Mouse (Mus musculus): Measurements from ENCODE around the gene Vrtn. TPM values are rescaled to one million over a fixed set of nuclear protein-coding genes. Genes with fewer than 3 reads are reported as not detected.

Vrtn gene
- polyA plus RNA-seq, 1 experiment from 2014 or later = not detected

- Histone ChIP-seq H3K36me3 (no peaks in the 10 kb centered on the region), H3K4me3 (replicated peaks) (no peak overlapping the region), H3K4me1 (no peaks in the 10 kb centered on the region), H3K9me3 (replicated peaks) (no peaks in the 10 kb centered on the region), H3K27me3 (peaks cover 16% of the 10 kb centered on the region), H3K9ac (no peak overlapping the region), H3K27ac (no peak overlapping the region), H3K4me2 (no peak overlapping the region)
- WGBS = 81% methylated on average over 11 of the region's 11 CpGs
- no peak for ATAC-seq (replicated peaks; ENCODE audit: low FRiP score)
These were observed 48.2 kb downstream of the Vrtn start for GRCm38 (mm10) chr12:84689051-84689450.

GRCm38 (mm10) chr12:84691347-84691746, 50.5 kb downstream of the Vrtn start:
- Histone ChIP-seq H3K4me2 (no peak overlapping the region), H3K27me3 (peaks cover 31% of the 10 kb centered on the region), H3K9me3 (replicated peaks) (no peaks in the 10 kb centered on the region), H3K36me3 (no peaks in the 10 kb centered on the region), H3K4me1 (no peaks in the 10 kb centered on the region), H3K4me3 (replicated peaks) (no peak overlapping the region), H3K9ac (no peak overlapping the region), H3K27ac (no peak overlapping the region)
- no peak for ATAC-seq (replicated peaks; ENCODE audit: low FRiP score)

GRCm38 (mm10) chr12:84692141-84692540, 51.3 kb downstream of the Vrtn start:
- Histone ChIP-seq H3K27me3 (peaks cover 39% of the 10 kb centered on the region), H3K4me2 (no peak overlapping the region), H3K9ac (no peak overlapping the region), H3K4me3 (replicated peaks) (no peak overlapping the region), H3K36me3 (no peaks in the 10 kb centered on the region), H3K4me1 (no peaks in the 10 kb centered on the region), H3K9me3 (replicated peaks) (no peaks in the 10 kb centered on the region), H3K27ac (no peak overlapping the region)
- 84% methylated on average over 6 of the region's 6 CpGs for WGBS
- ATAC-seq (replicated peaks; ENCODE audit: low FRiP score) = no peak

- Histone ChIP-seq H3K36me3 (no peaks in the 10 kb centered on the region), H3K4me1 (peaks cover 8% of the 10 kb centered on the region), H3K4me2 (peak within 1 kb of the TSS; percentile 97), H3K9ac (0 out of 2 replicates have a peak within 1 kb of the TSS, but pooled peaks have one; percentile 14), H3K9me3 (replicated peaks) (no peaks in the 10 kb centered on the region), H3K4me3 (replicated peaks) (peak within 1 kb of the TSS; percentile 59), H3K27me3 (peaks cover 96% of the 10 kb centered on the region), H3K27ac (no peak within 1 kb of the TSS)
- peak; percentile 83 for ATAC-seq (replicated peaks; ENCODE audit: low FRiP score)
- under 1% methylated on average over 62 of the region's 79 CpGs for WGBS
These were observed 57.7 kb downstream of the Vrtn start, which contains the start of gene Syndig1l for GRCm38 (mm10) chr12:84698319-84699081. Syndig1l (minus strand) TSS chr12:84698831.

Other genes starting within 250 kb of the Vrtn start
- gene Entpd5, start 232.0 kb upstream of the Vrtn start, polyA plus RNA-seq (2015; fragmentation: Nextera tagmentation; extraction: Ambion mirVana) = 36.8 and 38.0 TPM in 2 replicates
- gene Bbof1, start 231.9 kb upstream of the Vrtn start, polyA plus RNA-seq (2015; fragmentation: Nextera tagmentation; extraction: Ambion mirVana) = 1.2 and 1.7 TPM in 2 replicates
- gene Rnf113a2, start 223.8 kb upstream of the Vrtn start, polyA plus RNA-seq (2015; fragmentation: Nextera tagmentation; extraction: Ambion mirVana) = 23.8 and 24.8 TPM in 2 replicates
- gene Aldh6a1, start 190.0 kb upstream of the Vrtn start, polyA plus RNA-seq (2015; fragmentation: Nextera tagmentation; extraction: Ambion mirVana) = 60.7 and 62.8 TPM in 2 replicates
- 23.2 and 23.4 TPM in 2 replicates for gene Lin52, start 189.6 kb upstream of the Vrtn start, polyA plus RNA-seq (2015; fragmentation: Nextera tagmentation; extraction: Ambion mirVana)
- not detected in 2 replicates for gene Vsx2, start 71.3 kb upstream of the Vrtn start, polyA plus RNA-seq (2015; fragmentation: Nextera tagmentation; extraction: Ambion mirVana)
- gene Abcd4, start 23.6 kb upstream of the Vrtn start, polyA plus RNA-seq (2015; fragmentation: Nextera tagmentation; extraction: Ambion mirVana) = 17.1 and 19.9 TPM in 2 replicates
- 0.05 and 0.09 TPM in 2 replicates for gene Syndig1l, start 57.8 kb downstream of the Vrtn start, polyA plus RNA-seq (2015; fragmentation: Nextera tagmentation; extraction: Ambion mirVana)
- gene Npc2, start 132.1 kb downstream of the Vrtn start, polyA plus RNA-seq (2015; fragmentation: Nextera tagmentation; extraction: Ambion mirVana) = 62.6 and 63.3 TPM in 2 replicates
- gene Isca2, start 132.2 kb downstream of the Vrtn start, polyA plus RNA-seq (2015; fragmentation: Nextera tagmentation; extraction: Ambion mirVana) = 143 TPM in 2 replicates
- 0.50 and 0.62 TPM in 2 replicates for gene Ltbp2, start 235.5 kb downstream of the Vrtn start, polyA plus RNA-seq (2015; fragmentation: Nextera tagmentation; extraction: Ambion mirVana)